Mouse (Mus musculus) gastrocnemius, postnatal 14 days (tissue): ENCODE measurements around the gene Dennd1a. TPM values are rescaled to one million over a fixed set of nuclear protein-coding genes. Genes with fewer than 3 reads are reported as not detected.
A peak's percentile ranks its signal among the peaks of the same experiment; 100 is the strongest.

Source experiments
- DNase-seq: peaks from one replicate; pipeline ENCODE4 v3.0.0; 2021; ENCODE audit warnings: mixed read lengths
- intact Hi-C: fragments of 180-260 bp; cut with DNase I; formaldehyde crosslinking; loops from one replicate; pipeline ENCODE4 v1.15.1; 2025; ENCODE audit warnings: low total_unique reads
- microRNA-seq, 2 experiments: library from miRNA; unstranded; fragments of <30 nt; microRNA quantifications; one replicate each; pipeline ENCODE4 v1.2.0; 2021
- total RNA-seq, 2 experiments: library from RNA; stranded (reverse); gene quantifications; 2 replicates each; pipeline ENCODE4 v1.2.3; 2021

Dennd1a gene
- total RNA-seq, 2 experiments from 2014 or later = 17.5 to 20.4 TPM

- peak; percentile 77 for DNase-seq
- intact Hi-C loops = loop anchor here (10.0 kb wide), 1 partner anchor 194 kb away; no protein-coding TSS in a partner anchor
Measured at GRCm38 (mm10) chr2:37768903-37769302, 518.3 kb downstream of the Dennd1a start.

DNA sequence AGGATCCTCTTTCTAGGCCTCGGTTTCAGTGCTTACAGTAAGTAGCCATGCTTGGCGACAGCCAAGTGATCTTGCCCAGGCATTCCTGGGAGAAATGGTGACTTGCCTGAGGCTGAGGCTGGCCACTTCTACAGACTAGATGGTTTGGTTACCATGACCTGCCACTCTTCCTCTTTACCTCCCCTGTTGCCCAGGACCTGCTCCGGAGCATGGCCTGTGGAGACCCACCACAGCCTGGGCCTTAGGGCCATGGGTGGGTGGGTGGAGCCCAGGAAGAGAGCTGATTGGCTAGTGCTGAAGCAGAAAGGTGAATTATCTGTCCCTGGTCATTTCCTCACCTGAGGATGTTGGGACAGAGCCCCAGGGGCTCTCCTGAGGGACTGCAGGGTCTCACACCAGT lies 519.5 kb downstream of the Dennd1a start:
- intact Hi-C loops = loop anchor here (10.0 kb wide), 1 partner anchor 193 kb away; no protein-coding TSS in a partner anchor
- DNase-seq = no peak

GRCm38 (mm10) chr2:37767080-37767547 lies 520.1 kb downstream of the Dennd1a start:
- intact Hi-C loops = loop anchor here (10.0 kb wide), 1 partner anchor 192 kb away; no protein-coding TSS in a partner anchor
- DNase-seq = peak; percentile 76

- intact Hi-C loops = loop anchor here (10.0 kb wide), 1 partner anchor 191 kb away; no protein-coding TSS in a partner anchor
- no peak for DNase-seq
Measured at GRCm38 (mm10) chr2:37766027-37766761, 521.0 kb downstream of the Dennd1a start.

GRCm38 (mm10) chr2:37765082-37765483 lies 522.1 kb downstream of the Dennd1a start:
- intact Hi-C loops = loop anchor here (10.0 kb wide), 1 partner anchor 190 kb away; no protein-coding TSS in a partner anchor
- DNase-seq = no peak

DNA sequence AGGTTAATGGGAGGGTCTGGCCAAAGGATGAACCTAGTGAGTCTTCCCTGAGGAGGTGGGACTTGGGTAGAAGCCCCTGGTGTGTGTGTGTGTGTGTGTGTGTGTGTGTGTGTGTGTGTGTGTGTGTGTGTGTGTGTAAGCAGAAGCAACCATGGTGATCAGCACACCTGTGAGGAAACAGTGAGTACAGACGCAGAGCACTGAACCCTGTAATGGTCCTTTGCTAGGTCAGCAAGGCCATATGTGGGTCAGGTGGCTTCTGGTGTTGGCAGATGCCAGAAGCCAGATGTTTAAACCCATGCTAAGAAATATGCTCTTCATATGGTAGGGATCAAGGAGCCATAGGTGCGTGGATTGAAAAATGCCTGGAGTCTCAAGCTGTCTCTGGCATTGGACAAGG lies 522.7 kb downstream of the Dennd1a start:
- intact Hi-C loops = loop anchor here (10.0 kb wide), 1 partner anchor 190 kb away; no protein-coding TSS in a partner anchor
- no peak for DNase-seq

DNA sequence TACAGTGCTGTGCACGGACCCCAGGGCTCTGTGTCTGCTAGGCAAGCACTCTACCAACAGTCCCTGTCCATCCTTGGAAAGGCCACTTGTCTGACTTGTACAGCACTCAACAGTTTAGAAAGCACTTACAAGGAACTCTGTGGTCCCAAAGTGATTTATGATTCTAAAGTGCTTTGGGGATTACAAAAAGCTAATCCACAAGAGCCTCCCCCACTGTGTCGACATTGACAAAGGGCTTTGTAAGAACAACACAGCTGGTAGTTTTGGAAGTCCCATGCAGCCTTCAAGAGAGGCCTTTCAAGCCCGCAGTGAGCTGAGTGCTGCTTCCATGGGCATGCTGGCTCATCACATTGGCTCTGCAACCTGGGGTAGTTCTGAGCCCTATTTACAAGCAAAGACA lies 523.6 kb downstream of the Dennd1a start:
- intact Hi-C loops = loop anchor here (10.0 kb wide), 1 partner anchor 189 kb away; no protein-coding TSS in a partner anchor
- no peak for DNase-seq

DNA sequence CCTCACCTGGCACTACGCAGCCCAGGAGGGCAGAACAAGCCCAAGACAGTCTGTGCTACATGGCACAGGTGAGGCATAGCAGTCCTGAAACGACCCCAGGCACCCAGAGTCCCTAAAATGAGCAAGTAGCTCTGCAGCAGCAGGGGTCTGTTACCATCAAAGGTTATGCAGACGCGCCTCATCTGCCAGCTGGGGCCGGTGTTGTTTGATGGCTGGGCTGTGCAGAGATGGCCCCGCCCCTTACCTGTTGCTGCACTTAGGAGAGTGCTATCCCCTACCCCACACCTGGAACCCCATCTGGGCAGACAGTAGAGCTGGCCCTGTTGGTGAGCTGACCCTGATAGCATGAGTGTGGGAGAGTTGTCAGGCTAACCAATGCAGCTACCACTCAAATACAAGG lies 526.6 kb downstream of the Dennd1a start:
- no peak for DNase-seq
- intact Hi-C loops = loop anchor here (10.0 kb wide), 1 partner anchor 186 kb away; no protein-coding TSS in a partner anchor

GRCm38 (mm10) chr2:37758343-37759015 lies 528.7 kb downstream of the Dennd1a start:
- no peak for DNase-seq
- intact Hi-C loops = loop anchor here (5.0 kb wide), 1 partner anchor 51 kb away; no protein-coding TSS in a partner anchor

DNA sequence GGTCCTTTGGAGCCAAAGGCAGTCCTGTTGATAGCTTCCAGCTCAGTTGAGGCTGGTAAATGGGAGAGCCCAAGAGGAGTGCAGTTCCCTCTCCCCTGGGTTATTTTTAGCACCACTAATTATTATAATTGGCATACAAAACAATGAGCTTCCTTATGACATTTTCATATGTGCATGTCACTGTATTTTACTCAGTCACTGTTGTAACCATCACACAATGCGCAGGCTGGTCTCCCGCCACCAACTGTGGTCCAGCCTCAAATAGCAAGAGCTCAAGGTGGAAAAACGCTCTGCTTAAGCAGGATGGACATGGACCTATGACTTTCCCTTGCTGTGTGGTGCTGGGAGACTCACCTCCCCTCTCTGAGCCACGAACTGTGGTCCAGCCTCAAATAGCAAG lies 529.4 kb downstream of the Dennd1a start:
- intact Hi-C loops = loop anchor here (5.0 kb wide), 1 partner anchor 50 kb away; no protein-coding TSS in a partner anchor
- no peak for DNase-seq

- no peak for DNase-seq
- intact Hi-C loops = loop anchor here (5.0 kb wide), 1 partner anchor 50 kb away; no protein-coding TSS in a partner anchor
Measured at GRCm38 (mm10) chr2:37757016-37757415, 530.2 kb downstream of the Dennd1a start.

DNA sequence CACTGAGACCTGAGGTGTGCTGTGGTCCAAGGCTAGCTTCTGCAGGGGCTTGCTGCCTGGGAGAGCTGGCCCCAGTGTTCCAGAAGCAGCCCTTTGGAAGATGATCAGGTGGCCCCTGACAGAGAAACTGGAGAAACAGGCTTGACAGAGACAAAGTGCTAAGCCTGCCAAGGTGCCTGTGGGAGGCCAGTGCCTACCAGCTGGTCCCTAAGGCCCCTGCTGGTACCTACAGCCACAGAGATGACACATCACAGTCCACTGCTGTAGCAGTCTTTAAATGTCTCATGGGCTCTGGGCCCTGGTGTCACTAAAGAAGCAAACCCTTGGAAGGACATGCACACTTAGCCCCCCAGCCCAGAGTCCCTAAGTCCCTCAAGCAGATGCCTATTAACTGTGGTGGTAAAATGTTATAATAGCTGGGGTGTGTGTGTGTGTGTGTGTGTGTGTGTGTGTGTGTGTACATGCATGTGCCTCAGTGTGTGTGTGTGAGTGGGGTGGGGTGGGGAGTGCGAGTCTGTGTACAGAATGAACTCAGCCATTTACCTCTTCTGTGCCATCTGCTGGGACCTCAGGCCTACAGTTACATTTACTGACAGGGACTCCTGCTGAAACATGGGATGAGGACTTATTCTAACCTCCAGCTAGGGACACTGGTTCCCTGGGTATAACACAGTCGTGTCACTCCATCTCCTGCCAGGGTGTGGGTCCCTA lies 530.8 kb downstream of the Dennd1a start:
- intact Hi-C loops = loop anchor here (5.0 kb wide), 1 partner anchor 49 kb away; no protein-coding TSS in a partner anchor
- no peak for DNase-seq

DNA sequence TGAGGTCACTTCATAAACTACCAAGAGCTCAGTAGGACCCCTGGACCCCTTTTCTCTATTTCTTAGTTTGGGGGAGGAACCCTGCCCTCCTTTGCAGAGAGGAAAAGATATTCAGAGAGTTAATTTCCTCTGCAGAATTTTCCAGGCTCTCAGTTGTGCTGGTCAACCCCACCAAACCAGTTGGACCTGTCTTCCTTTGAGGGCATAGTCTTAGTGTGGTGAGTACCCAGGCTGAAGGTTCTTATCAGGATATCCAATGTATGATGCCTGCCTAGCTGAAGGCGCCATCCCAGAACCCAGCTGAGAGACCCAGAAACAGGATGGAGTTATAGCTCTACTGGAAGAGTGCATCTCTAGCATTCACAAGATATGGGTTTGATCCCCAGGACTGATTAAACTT lies 536.1 kb downstream of the Dennd1a start:
- intact Hi-C loops = no loop called here
- DNase-seq = no peak

GRCm38 (mm10) chr2:37749323-37749722 lies 537.9 kb downstream of the Dennd1a start:
- intact Hi-C loops = no loop called here
- DNase-seq = no peak

Small RNA genes lying within 50 kb of the gene (microRNA-seq; reads per million reads assigned to microRNA genes)
- 0 reads per million in 2 experiments for gene Gm44455

Other genes with a start within 250 kb of the Dennd1a start
- gene Lhx2, start 51.9 kb upstream of the Dennd1a start, total RNA-seq = under 1 TPM; 0.23 to 0.29 TPM
- gene Nek6, start 224.3 kb upstream of the Dennd1a start, total RNA-seq = 10 to 100 TPM; 15.4 to 16.6 TPM